23 mouse cellular contexts compared by ENCODE assay signal in genomic region chr11:106005970-106006369, GRCm38 (mm10). TPM values are rescaled to one million over a fixed set of nuclear protein-coding genes. Genes with fewer than 3 reads are reported as not detected.
DNase-seq lines count a peak whose midpoint lies in the region; ATAC-seq and TF ChIP-seq lines count a peak whose summit lies in the region.
"Had no signal": no experiment of that assay in that cellular context is flagged by ENCODE, and none has a peak within 500 bp of the region (broad histone marks: within the 10 kb centered on the region; RNA-seq: fewer than 3 reads in every experiment).

No protein-coding gene starts in this region.

- H3K4me1 ChIP-seq in liver, embryonic 11.5 days (replicated peaks; ENCODE audit: control insufficient read depth, insufficient read depth, low read length): peaks cover 3% of the 10 kb centered on the region; the same call in 1 of the 2 replicates
- H3K4me1 ChIP-seq in liver, postnatal 0 days (ENCODE audit: insufficient read depth): peaks cover 5% of the 10 kb centered on the region
- H3K4me1 ChIP-seq: stomach, embryonic 15.5 days had no signal

- WGBS in liver, embryonic 11.5 days: 51% methylated on average over 5 of the region's 5 CpGs
- WGBS in liver, postnatal 0 days (ENCODE audit: insufficient replicate concordance): 45% methylated on average over 5 of the region's 5 CpGs

- peak; percentile 41 for DNase-seq in liver
- no peak for DNase-seq in liver, embryonic 11.5 days (ENCODE audit: low spot score)
- DNase-seq in kidney, adult 11 months: peak; percentile 85
- DNase-seq in kidney, postnatal 10 days: peak; percentile 83
- DNase-seq in liver, postnatal 0 days: peak; percentile 70
- DNase-seq in heart, adult 18-20 months: no peak
- no peak for DNase-seq in heart, postnatal 25 days (ENCODE audit: low spot score)
- no peak for DNase-seq in left cerebral cortex, postnatal 36 days (ENCODE audit: low spot score in 2 of 2)
- DNase-seq: gastrocnemius, postnatal 25 days had no signal

- H3K27ac ChIP-seq in liver, embryonic 11.5 days (ENCODE audit: low read depth, low read length): no peak overlapping the region
- H3K27ac ChIP-seq in liver, postnatal 0 days (ENCODE audit: low read depth): no peak overlapping the region
- H3K27ac ChIP-seq: heart, embryonic 13.5 days; limb, embryonic 13.5 days; stomach, embryonic 15.5 days had no signal

- no peak overlapping the region for H3K4me2 ChIP-seq in liver, embryonic 11.5 days
- no peak overlapping the region for H3K4me2 ChIP-seq in liver, postnatal 0 days (ENCODE audit: low read depth, low read length)
- H3K4me2 ChIP-seq: heart, embryonic 13.5 days; limb, embryonic 13.5 days; stomach, embryonic 15.5 days had no signal

- ATAC-seq in liver, embryonic 11.5 days (replicated peaks; ENCODE audit: low FRiP score): no peak
- ATAC-seq in liver, postnatal 0 days: peak; percentile 66

- no peak for TF ChIP-seq EP300 in liver, postnatal 0 days (IDR thresholded peaks at IDR 0.05; ENCODE audit: low read depth)

- intact Hi-C loops in heart, postnatal 25 days (cut with DNase I): no loop called here
- intact Hi-C loops in left cerebral cortex, postnatal 36 days (cut with DNase I): loop anchor here (5.0 kb wide), 1 partner anchor 44 kb away; no protein-coding TSS in a partner anchor

- TF ChIP-seq CTCF in liver, postnatal 0 days (IDR thresholded peaks at IDR 0.05; ENCODE audit: low read depth): no peak

- no peak overlapping the region for H3K9ac ChIP-seq in liver, embryonic 11.5 days (ENCODE audit: low read depth, low read length)
- no peak overlapping the region for H3K9ac ChIP-seq in liver, postnatal 0 days (replicated peaks)
- H3K9ac ChIP-seq: heart, embryonic 13.5 days; limb, embryonic 13.5 days; stomach, embryonic 15.5 days had no signal

- H3K27me3 ChIP-seq in liver, embryonic 11.5 days (replicated peaks; ENCODE audit: control insufficient read depth, insufficient read depth, low read length): peaks cover 31% of the 10 kb centered on the region
- H3K27me3 ChIP-seq in liver, postnatal 0 days (ENCODE audit: insufficient read depth, low read length): peaks cover 78% of the 10 kb centered on the region

- H3K4me3 ChIP-seq in liver, embryonic 11.5 days (ENCODE audit: low read depth, low read length): no peak overlapping the region
- no peak overlapping the region for H3K4me3 ChIP-seq in liver, postnatal 0 days (ENCODE audit: low read depth, low read length)
- H3K4me3 ChIP-seq: heart, embryonic 13.5 days; limb, embryonic 13.5 days; stomach, embryonic 15.5 days had no signal

- no peaks in the 10 kb centered on the region for H3K9me3 ChIP-seq in liver, embryonic 11.5 days (ENCODE audit: control insufficient read depth, low read length)
- no peaks in the 10 kb centered on the region for H3K9me3 ChIP-seq in liver, postnatal 0 days (ENCODE audit: low read length)
- H3K9me3 ChIP-seq: heart, embryonic 13.5 days; limb, embryonic 13.5 days; stomach, embryonic 15.5 days had no signal

- no peaks in the 10 kb centered on the region for H3K36me3 ChIP-seq in liver, embryonic 11.5 days (ENCODE audit: control insufficient read depth, insufficient read depth, low read length)
- H3K36me3 ChIP-seq in liver, postnatal 0 days (replicated peaks; ENCODE audit: insufficient read depth, low read length): no peaks in the 10 kb centered on the region
- H3K36me3 ChIP-seq: heart, embryonic 13.5 days; limb, embryonic 13.5 days; stomach, embryonic 15.5 days had no signal

RNA-seq across cellular contexts. Expression of gene Kcnh6, which starts 2.0 kb away (rescaled TPM):
- polyA plus RNA-seq in liver, embryonic 11.5 days (2014; fragmentation: Nextera tagmentation; extraction: Ambion mirVana): 0.12 and 0.26 TPM in 2 replicates
- polyA plus RNA-seq in liver, postnatal 0 days (2015; fragmentation: Nextera tagmentation; extraction: Ambion mirVana): 0.02 TPM in 1 of 2 replicates, not detected in the other
- under 1 TPM in 1 of 2 experiments, not detected in 1; 0.15 TPM for total RNA-seq in heart, adult 18-20 months (2021)
- total RNA-seq in heart, postnatal 25 days (2021): under 1 TPM in 1 of 2 experiments, not detected in 1; 0.39 TPM
- total RNA-seq in left cerebral cortex, postnatal 36 days (2021): 1 to 10 TPM; 2.1 to 2.2 TPM
- total RNA-seq: common myeloid progenitor, adult 5-6 weeks; gastrocnemius, postnatal 25 days; monocyte, adult 5-6 weeks had no signal

RNA-seq across cellular contexts. Expression of gene Ace3, which starts 11.5 kb away (rescaled TPM):
- polyA plus RNA-seq in liver, embryonic 11.5 days (2014; fragmentation: Nextera tagmentation; extraction: Ambion mirVana): not detected in 2 replicates
- not detected in 2 replicates for polyA plus RNA-seq in liver, postnatal 0 days (2015; fragmentation: Nextera tagmentation; extraction: Ambion mirVana)
- total RNA-seq in heart, adult 18-20 months (2021): not detected
- total RNA-seq in heart, postnatal 25 days (2021): not detected
- not detected for total RNA-seq in left cerebral cortex, postnatal 36 days (2021)
- total RNA-seq: common myeloid progenitor, adult 5-6 weeks; gastrocnemius, postnatal 25 days; hematopoietic stem cell, adult 5-6 weeks; megakaryocyte, adult 5-6 weeks had no signal
- polyA plus RNA-seq: embryonic facial prominence, embryonic 14.5 days; forebrain, embryonic 11.5 days; frontal cortex, adult 2 months; heart, embryonic 13.5 days; large intestine, adult 2 months; limb, embryonic 13.5 days; neural tube, embryonic 14.5 days; small intestine, adult 2 months; stomach, embryonic 15.5 days; thymus, postnatal 0 days had no signal

RNA-seq across cellular contexts. Expression of gene Dcaf7, which starts 30.7 kb away (rescaled TPM):
- polyA plus RNA-seq in liver, embryonic 11.5 days (2014; fragmentation: Nextera tagmentation; extraction: Ambion mirVana): 53.9 and 61.2 TPM in 2 replicates
- polyA plus RNA-seq in liver, postnatal 0 days (2015; fragmentation: Nextera tagmentation; extraction: Ambion mirVana): 18.6 and 20.6 TPM in 2 replicates
- 10 to 100 TPM; 40.0 to 41.6 TPM for total RNA-seq in heart, adult 18-20 months (2021)
- total RNA-seq in heart, postnatal 25 days (2021): 10 to 100 TPM; 41.0 to 42.6 TPM
- 100 to 1,000 TPM; 144 to 147 TPM for total RNA-seq in left cerebral cortex, postnatal 36 days (2021)

RNA-seq across cellular contexts. Expression of gene Ace, which starts 38.2 kb away (rescaled TPM):
- 0.26 and 0.39 TPM in 2 replicates for polyA plus RNA-seq in liver, embryonic 11.5 days (2014; fragmentation: Nextera tagmentation; extraction: Ambion mirVana)
- polyA plus RNA-seq in liver, postnatal 0 days (2015; fragmentation: Nextera tagmentation; extraction: Ambion mirVana): 0.07 and 0.09 TPM in 2 replicates
- 10 to 100 TPM; 22.2 to 25.1 TPM for total RNA-seq in heart, adult 18-20 months (2021)
- 10 to 100 TPM; 25.2 to 26.9 TPM for total RNA-seq in heart, postnatal 25 days (2021)
- 10 to 100 TPM in 1 of 2 experiments, 1 to 10 TPM in 1; 9.2 to 11.5 TPM for total RNA-seq in left cerebral cortex, postnatal 36 days (2021)

RNA-seq across cellular contexts. Expression of gene Cyb561, which starts 52.8 kb away (rescaled TPM):
- 3.4 and 4.8 TPM in 2 replicates for polyA plus RNA-seq in liver, embryonic 11.5 days (2014; fragmentation: Nextera tagmentation; extraction: Ambion mirVana)
- 0.89 and 0.96 TPM in 2 replicates for polyA plus RNA-seq in liver, postnatal 0 days (2015; fragmentation: Nextera tagmentation; extraction: Ambion mirVana)
- total RNA-seq in heart, adult 18-20 months (2021): 1 to 10 TPM; 6.9 to 9.0 TPM
- 10 to 100 TPM in 1 of 2 experiments, 1 to 10 TPM in 1; 7.9 to 11.9 TPM for total RNA-seq in heart, postnatal 25 days (2021)
- 10 to 100 TPM; 81.8 to 88.9 TPM for total RNA-seq in left cerebral cortex, postnatal 36 days (2021)
- total RNA-seq: megakaryocyte, adult 5-6 weeks had no signal

Comparison
In these comparisons a context has a peak if more than half of its experiments do, and no peak if none do; other contexts are left out.
1. DNase-seq: peak in liver (single experiment), kidney, adult 11 months (single experiment), kidney, postnatal 10 days (single experiment) and liver, postnatal 0 days (single experiment); none in liver, embryonic 11.5 days (single experiment), heart, adult 18-20 months (0 of 2), heart, postnatal 25 days (single experiment) and left cerebral cortex, postnatal 36 days (0 of 2).